Mouse (Mus musculus) liver, postnatal 0 days (tissue): Measurements from ENCODE around the gene Ocm.

Experiments used
- CTCF ChIP-seq: sonication (generic); IDR thresholded peaks from 2 replicates; pipeline ENCODE4 v1.5.1; 2016; ENCODE audit warnings: antibody characterized with exemption, low read depth
- EP300 ChIP-seq: IDR thresholded peaks from 2 replicates; pipeline ENCODE4 v1.6.1; 2016; ENCODE audit warnings: antibody characterized with exemption, low read depth, mild to moderate bottlenecking

- TF ChIP-seq CTCF: no peak
- TF ChIP-seq EP300: peak; percentile 55
These were observed 11.7 kb downstream of the Ocm start, which contains the start of gene Ccz1 for GRCm38 (mm10) chr5:144014551-144015311.
